Mouse (Mus musculus): ENCODE results near the gene Bbox1. TPM values are rescaled to one million over a fixed set of nuclear protein-coding genes. Genes with fewer than 3 reads are reported as not detected.

Gene Bbox1
- 0.04 TPM in 1 of 2 replicates, not detected in the other for polyA plus RNA-seq (2014; fragmentation: Nextera tagmentation; extraction: Ambion mirVana)

- no peak for ATAC-seq
- WGBS = 83% methylated on average over 6 of the region's 6 CpGs
- Histone ChIP-seq H3K4me2 (ENCODE audit: low read length) (no peak within 1 kb of the TSS), H3K27me3 (replicated peaks; ENCODE audit: control insufficient read depth, insufficient read depth, low read length) (no peaks in the 10 kb centered on the region), H3K9me3 (replicated peaks; ENCODE audit: control insufficient read depth, low read length) (no peaks in the 10 kb centered on the region), H3K4me3 (ENCODE audit: low read depth, low read length) (no peak within 1 kb of the TSS), H3K27ac (ENCODE audit: low read depth, low read length) (no peak within 1 kb of the TSS), H3K36me3 (ENCODE audit: control insufficient read depth, insufficient read depth, low read length) (no peaks in the 10 kb centered on the region), H3K9ac (ENCODE audit: low read length) (no peak within 1 kb of the TSS), H3K4me1 (ENCODE audit: control insufficient read depth, insufficient read depth, low read length) (no peaks in the 10 kb centered on the region)
- no peak for DNase-seq (ENCODE audit: low spot score)
Measured at GRCm38 (mm10) chr2:110314509-110315155, at the start of gene Bbox1. Gene Bbox1, minus strand, starts transcription at chr2:110314560.

GRCm38 (mm10) chr2:110363855-110364254 is 49.5 kb upstream of the Bbox1 start:
- H3K9me3 ChIP-seq (replicated peaks; ENCODE audit: control insufficient read depth, low read length) = no peaks in the 10 kb centered on the region
- H3K27ac ChIP-seq (ENCODE audit: low read depth, low read length) = no peak overlapping the region
- H3K27me3 ChIP-seq (replicated peaks; ENCODE audit: control insufficient read depth, insufficient read depth, low read length) = no peaks in the 10 kb centered on the region
- peaks cover 3% of the 10 kb centered on the region for H3K4me1 ChIP-seq (ENCODE audit: control insufficient read depth, insufficient read depth, low read length)
- H3K9ac ChIP-seq (ENCODE audit: low read length) = no peak overlapping the region
- H3K36me3 ChIP-seq (ENCODE audit: control insufficient read depth, insufficient read depth, low read length) = no peaks in the 10 kb centered on the region
- ATAC-seq = no peak
- no peak for DNase-seq (ENCODE audit: low spot score)
- no peak overlapping the region for H3K4me3 ChIP-seq (ENCODE audit: low read depth, low read length)
- 86% methylated on average over 3 of the region's 3 CpGs for WGBS
- no peak overlapping the region for H3K4me2 ChIP-seq (ENCODE audit: low read length)

GRCm38 (mm10) chr2:110362432-110363283 is 48.3 kb upstream of the Bbox1 start, which contains the start of gene Fibin:
Gene Fibin, minus strand, starts transcription at chr2:110363183.
- Histone ChIP-seq H3K27ac (ENCODE audit: low read depth, low read length) (no peak within 1 kb of the TSS), H3K27me3 (replicated peaks; ENCODE audit: control insufficient read depth, insufficient read depth, low read length) (no peaks in the 10 kb centered on the region)

GRCm38 (mm10) chr2:110353302-110353970 is 39.1 kb upstream of the Bbox1 start:
- no peak for DNase-seq (ENCODE audit: low spot score)

More at GRCm38 (mm10) chr2:110362432-110363283, 48.3 kb upstream of the Bbox1 start, which contains the start of gene Fibin:
- DNase-seq (ENCODE audit: low spot score) = peak; percentile 46
- H3K9ac ChIP-seq (ENCODE audit: low read length) = peak within 1 kb of the TSS; percentile 61
- 2% methylated on average over 33 of the region's 33 CpGs for WGBS
- peak within 1 kb of the TSS; percentile 85 for H3K4me2 ChIP-seq (ENCODE audit: low read length)
- peak; percentile 80 for ATAC-seq
- peaks cover 3% of the 10 kb centered on the region for H3K4me1 ChIP-seq (ENCODE audit: control insufficient read depth, insufficient read depth, low read length)
- no peaks in the 10 kb centered on the region for H3K36me3 ChIP-seq (ENCODE audit: control insufficient read depth, insufficient read depth, low read length)
- H3K4me3 ChIP-seq (ENCODE audit: low read depth, low read length) = peak within 1 kb of the TSS; percentile 37
- no peaks in the 10 kb centered on the region for H3K9me3 ChIP-seq (replicated peaks; ENCODE audit: control insufficient read depth, low read length)

GRCm38 (mm10) chr2:110351843-110352251 is 37.5 kb upstream of the Bbox1 start:
- no peaks in the 10 kb centered on the region for H3K27me3 ChIP-seq (replicated peaks; ENCODE audit: control insufficient read depth, insufficient read depth, low read length)
- DNase-seq (ENCODE audit: low spot score) = peak; percentile 34
- no peak overlapping the region for H3K4me3 ChIP-seq (ENCODE audit: low read depth, low read length)
- no peak overlapping the region for H3K9ac ChIP-seq (ENCODE audit: low read length)
- no peaks in the 10 kb centered on the region for H3K36me3 ChIP-seq (ENCODE audit: control insufficient read depth, insufficient read depth, low read length)
- H3K27ac ChIP-seq (ENCODE audit: low read depth, low read length) = no peak overlapping the region
- WGBS = 31% methylated on average over 5 of the region's 5 CpGs
- peak; percentile 44; the same call in 1 of the 2 replicates for ATAC-seq
- H3K4me2 ChIP-seq (ENCODE audit: low read length) = no peak overlapping the region
- no peaks in the 10 kb centered on the region for H3K9me3 ChIP-seq (replicated peaks; ENCODE audit: control insufficient read depth, low read length)
- H3K4me1 ChIP-seq (ENCODE audit: control insufficient read depth, insufficient read depth, low read length) = no peaks in the 10 kb centered on the region

More at GRCm38 (mm10) chr2:110353302-110353970, 39.1 kb upstream of the Bbox1 start:
- H3K9me3 ChIP-seq (replicated peaks; ENCODE audit: control insufficient read depth, low read length) = no peaks in the 10 kb centered on the region
- no peak overlapping the region for H3K9ac ChIP-seq (ENCODE audit: low read length)
- 78% methylated on average over 5 of the region's 5 CpGs for WGBS
- no peak overlapping the region for H3K4me3 ChIP-seq (ENCODE audit: low read depth, low read length)
- ATAC-seq = no peak
- H3K4me1 ChIP-seq (ENCODE audit: control insufficient read depth, insufficient read depth, low read length) = no peaks in the 10 kb centered on the region
- H3K4me2 ChIP-seq (ENCODE audit: low read length) = no peak overlapping the region
- H3K36me3 ChIP-seq (ENCODE audit: control insufficient read depth, insufficient read depth, low read length) = no peaks in the 10 kb centered on the region
- no peaks in the 10 kb centered on the region for H3K27me3 ChIP-seq (replicated peaks; ENCODE audit: control insufficient read depth, insufficient read depth, low read length)
- H3K27ac ChIP-seq (ENCODE audit: low read depth, low read length) = no peak overlapping the region

GRCm38 (mm10) chr2:110351406-110351805 is 37.0 kb upstream of the Bbox1 start:
- no peak overlapping the region for H3K4me3 ChIP-seq (ENCODE audit: low read depth, low read length)
- no peak overlapping the region for H3K4me2 ChIP-seq (ENCODE audit: low read length)
- H3K9me3 ChIP-seq (replicated peaks; ENCODE audit: control insufficient read depth, low read length) = no peaks in the 10 kb centered on the region
- 56% methylated on average over 1 of the region's 1 CpGs for WGBS
- no peak for DNase-seq (ENCODE audit: low spot score)
- H3K27me3 ChIP-seq (replicated peaks; ENCODE audit: control insufficient read depth, insufficient read depth, low read length) = no peaks in the 10 kb centered on the region
- ATAC-seq = no peak
- no peaks in the 10 kb centered on the region for H3K36me3 ChIP-seq (ENCODE audit: control insufficient read depth, insufficient read depth, low read length)
- H3K4me1 ChIP-seq (ENCODE audit: control insufficient read depth, insufficient read depth, low read length) = no peaks in the 10 kb centered on the region
- no peak overlapping the region for H3K9ac ChIP-seq (ENCODE audit: low read length)
- H3K27ac ChIP-seq (ENCODE audit: low read depth, low read length) = no peak overlapping the region

GRCm38 (mm10) chr2:110328953-110329352 is 14.6 kb upstream of the Bbox1 start:
- H3K4me2 ChIP-seq (ENCODE audit: low read length) = no peak overlapping the region
- H3K36me3 ChIP-seq (ENCODE audit: control insufficient read depth, insufficient read depth, low read length) = no peaks in the 10 kb centered on the region
- DNase-seq (ENCODE audit: low spot score) (no peak), ATAC-seq (no peak)
- H3K27me3 ChIP-seq (replicated peaks; ENCODE audit: control insufficient read depth, insufficient read depth, low read length) = no peaks in the 10 kb centered on the region
- H3K4me1 ChIP-seq (ENCODE audit: control insufficient read depth, insufficient read depth, low read length) = no peaks in the 10 kb centered on the region
- H3K4me3 ChIP-seq (ENCODE audit: low read depth, low read length) = no peak overlapping the region
- H3K9ac ChIP-seq (ENCODE audit: low read length) = no peak overlapping the region
- no peak overlapping the region for H3K27ac ChIP-seq (ENCODE audit: low read depth, low read length)
- no peaks in the 10 kb centered on the region for H3K9me3 ChIP-seq (replicated peaks; ENCODE audit: control insufficient read depth, low read length)

GRCm38 (mm10) chr2:110319949-110320348 is 5.6 kb upstream of the Bbox1 start:
- no peak overlapping the region for H3K4me3 ChIP-seq (ENCODE audit: low read depth, low read length)
- 89% methylated on average over 4 of the region's 4 CpGs for WGBS
- no peak overlapping the region for H3K27ac ChIP-seq (ENCODE audit: low read depth, low read length)
- ATAC-seq = no peak
- no peak for DNase-seq (ENCODE audit: low spot score)
- H3K9me3 ChIP-seq (replicated peaks; ENCODE audit: control insufficient read depth, low read length) = no peaks in the 10 kb centered on the region
- no peaks in the 10 kb centered on the region for H3K36me3 ChIP-seq (ENCODE audit: control insufficient read depth, insufficient read depth, low read length)
- no peak overlapping the region for H3K4me2 ChIP-seq (ENCODE audit: low read length)
- no peaks in the 10 kb centered on the region for H3K4me1 ChIP-seq (ENCODE audit: control insufficient read depth, insufficient read depth, low read length)
- H3K9ac ChIP-seq (ENCODE audit: low read length) = no peak overlapping the region
- no peaks in the 10 kb centered on the region for H3K27me3 ChIP-seq (replicated peaks; ENCODE audit: control insufficient read depth, insufficient read depth, low read length)
